Mouse (Mus musculus) heart, postnatal 0 days (tissue): ENCODE data around the gene Samd13.

Source experiments
- CTCF ChIP-seq: IDR thresholded peaks from 2 replicates; pipeline ENCODE4 v1.5.1; 2016; ENCODE audit warnings: antibody characterized with exemption, control low read depth, low read depth
- EP300 ChIP-seq: IDR thresholded peaks from 2 replicates; pipeline ENCODE4 v1.6.1; 2016; ENCODE audit warnings: antibody characterized with exemption, low read depth

DNA sequence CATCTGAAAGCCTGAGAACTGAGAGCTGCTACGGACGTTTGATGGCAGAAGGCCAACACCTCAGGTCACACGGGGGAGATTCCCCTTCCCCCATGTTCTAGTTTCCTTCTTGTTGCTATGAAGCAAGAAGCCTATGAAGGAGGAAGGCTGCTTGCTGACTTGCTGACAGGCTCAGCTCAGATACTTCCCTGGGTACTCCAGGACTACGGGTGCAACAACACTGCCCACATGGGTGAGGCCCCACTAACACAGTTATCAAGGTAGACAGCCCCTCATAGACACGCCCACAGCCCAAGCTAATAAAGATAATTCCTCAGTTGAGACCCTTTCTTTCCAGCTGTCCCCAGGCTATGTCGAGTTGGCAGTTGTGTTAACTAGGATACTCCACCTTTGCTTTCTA lies 31.7 kb downstream of the Samd13 start:
- no peak for TF ChIP-seq EP300
- no peak for TF ChIP-seq CTCF
